Mouse (Mus musculus) ES-E14 (cell line): ENCODE measurements around the gene Gm8265. TPM values are rescaled to one million over a fixed set of nuclear protein-coding genes. Genes with fewer than 3 reads are reported as not detected.
"Not testable (repeated sequence)": the region's sequence is repeated elsewhere in the genome, so short reads cannot be mapped to it uniquely, and the experiment has no call there.

Source experiments
- DNase-seq: peaks from one replicate; pipeline ENCODE4 v3.0.0-alpha.2; 2013; ENCODE audit warnings: low read depth, low spot score
- H3K27ac ChIP-seq: 2 replicates; pipeline ENCODE4 v1.5.1; 2012; ENCODE audit warnings: low read depth, mild to moderate bottlenecking, low read length, moderate library complexity, mixed read lengths; ENCODE audit not compliant: poor library complexity, insufficient read depth, severe bottlenecking
- H3K36me3 ChIP-seq: 2 replicates; pipeline ENCODE4 v1.6.1; 2012; ENCODE audit warnings: mild to moderate bottlenecking, low read length, moderate library complexity, mixed read lengths; ENCODE audit not compliant: control insufficient read depth, poor library complexity, insufficient read depth, severe bottlenecking
- H3K4me1 ChIP-seq, 2 experiments: fragments of 150-350 bp in 1 of 2; sonication (generic) in 1 of 2; 2 replicates each; pipeline ENCODE4 v1.6.1; 2012; ENCODE audit warnings: low read length in 2 of 2, mild to moderate bottlenecking in 1 of 2, mixed read lengths in 1 of 2; ENCODE audit not compliant: control insufficient read depth in 2 of 2, insufficient read depth in 2 of 2, poor library complexity in 1 of 2
- H3K4me3 ChIP-seq, 2 experiments: fragments of 150-350 bp in 1 of 2; sonication (generic) in 1 of 2; 2 replicates each; pipeline ENCODE4 v1.5.1; 2012; ENCODE audit warnings: low read length in 2 of 2, low read depth in 1 of 2, mild to moderate bottlenecking in 1 of 2, mixed read lengths in 1 of 2; ENCODE audit not compliant: insufficient read depth in 1 of 2, poor library complexity in 1 of 2, severe bottlenecking in 1 of 2
- H3K9ac ChIP-seq: 2 replicates; pipeline ENCODE4 v1.6.1; 2012; ENCODE audit warnings: low read depth, mild to moderate bottlenecking, low read length, mixed read lengths; ENCODE audit not compliant: poor library complexity, insufficient read depth, severe bottlenecking
- H3K9me3 ChIP-seq: fragments of 150-350 bp; sonication (generic); 2 replicates; pipeline ENCODE4 v1.6.1; 2012; ENCODE audit warnings: low read depth, mild to moderate bottlenecking, low read length; ENCODE audit not compliant: control insufficient read depth, insufficient read depth
- in situ Hi-C, 2 experiments: fragments of 600-800 bp; cut with MboI; formaldehyde crosslinking; loops; one replicate each; pipeline ENCODE4 v1.15.1; 2025; ENCODE audit warnings: low sequenced_read_pairs in 2 of 2, inconsistent platforms in 1 of 2; ENCODE audit not compliant: unreplicated experiment in 2 of 2
- total RNA-seq: library from RNA; depleted of rRNA; stranded (reverse); fragments of 300-350 nt; gene quantifications from 2 replicates; pipeline ENCODE4 v1.2.3, GENCODE M21; 2012; rRNA removed

Gene Gm8265
- not detected in 2 replicates for total RNA-seq

GRCm38 (mm10) chr14:5632928-5633327 lies at the start of gene Gm8265:
Gene Gm8265 (minus strand): TSS chr14:5633028.
- DNase-seq, H3K27ac ChIP-seq, H3K9ac ChIP-seq, H3K9me3 ChIP-seq, H3K4me1 ChIP-seq, H3K4me3 ChIP-seq, H3K36me3 ChIP-seq, in situ Hi-C loops: not testable (repeated sequence)

Other genes with a start within 250 kb of the Gm8265 start
- gene Gm3500, start 244.0 kb downstream of the Gm8265 start, total RNA-seq = 0.13 and 0.53 TPM in 2 replicates
- 2.3 and 7.5 TPM in 2 replicates for gene Gm3194, start 177.6 kb downstream of the Gm8265 start, total RNA-seq
- gene Gm8246, start 155.2 kb downstream of the Gm8265 start, total RNA-seq = not detected in 2 replicates
- gene Gm3187, start 148.8 kb downstream of the Gm8265 start, total RNA-seq = not detected in 2 replicates
- gene Gm3488, start 131.4 kb downstream of the Gm8265 start, total RNA-seq = 3.0 TPM in 2 replicates
- gene Gm3532, start 94.5 kb downstream of the Gm8265 start, total RNA-seq = not detected in 2 replicates
- not detected in 2 replicates for gene Gm9603, start 54.4 kb upstream of the Gm8265 start, total RNA-seq
- gene Gm3373, start 108.5 kb upstream of the Gm8265 start, total RNA-seq = 1.4 and 2.9 TPM in 2 replicates
- 8.6 and 12.5 TPM in 2 replicates for gene Gm3383, start 175.0 kb upstream of the Gm8265 start, total RNA-seq
- 0.21 TPM in 1 of 2 replicates, not detected in the other for gene Gm3424, start 197.3 kb upstream of the Gm8265 start, total RNA-seq
- gene Gm8237, start 247.4 kb upstream of the Gm8265 start, total RNA-seq = 0.13 TPM in 1 of 2 replicates, not detected in the other